Mouse (Mus musculus) heart, postnatal 10 days (tissue): ENCODE results near the gene Kirrel. TPM values are rescaled to one million over a fixed set of nuclear protein-coding genes. Genes with fewer than 3 reads are reported as not detected.

Experiments used
- total RNA-seq, 2 experiments: library from RNA; stranded (reverse); gene quantifications; 2 replicates each; pipeline ENCODE4 v1.2.3; 2021

The Kirrel gene
- total RNA-seq, 2 experiments from 2014 or later = 12.8 to 14.8 TPM

Other genes starting within 250 kb of the Kirrel start
- gene Cd1d1, start 175.3 kb downstream of the Kirrel start, total RNA-seq = 10 to 100 TPM; 20.7 to 23.1 TPM
- gene Fcrls, start 89.0 kb upstream of the Kirrel start, total RNA-seq = 10 to 100 TPM in 1 of 2 experiments, 1 to 10 TPM in 1; 9.7 to 10.2 TPM
- gene Cd5l, start 183.1 kb upstream of the Kirrel start, total RNA-seq = under 1 TPM in 1 of 2 experiments, not detected in 1; 0.30 TPM
- gene Fcrl1, start 201.6 kb upstream of the Kirrel start, total RNA-seq = under 1 TPM in 1 of 2 experiments, not detected in 1; 0.32 TPM